Mouse (Mus musculus): ENCODE measurements around the gene Ncs1. TPM values are rescaled to one million over a fixed set of nuclear protein-coding genes. Genes with fewer than 3 reads are reported as not detected.
A peak's percentile ranks its signal among the peaks of the same experiment; 100 is the strongest.

The Ncs1 gene
- total RNA-seq (2021) (10 to 100 TPM in 1 of 2 experiments, 1 to 10 TPM in 1; 3.0 to 12.8 TPM), polyA plus RNA-seq (2012; rRNA removed) (2.9 and 3.9 TPM in 2 replicates)
- long read RNA-seq, full-length matches to known transcripts: 4 of 10 reads
- long read RNA-seq, partial matches to known transcripts: 0 of 10 reads
- long read RNA-seq, other reads (novel, unspliced or antisense): 6 of 10 reads

DNA sequence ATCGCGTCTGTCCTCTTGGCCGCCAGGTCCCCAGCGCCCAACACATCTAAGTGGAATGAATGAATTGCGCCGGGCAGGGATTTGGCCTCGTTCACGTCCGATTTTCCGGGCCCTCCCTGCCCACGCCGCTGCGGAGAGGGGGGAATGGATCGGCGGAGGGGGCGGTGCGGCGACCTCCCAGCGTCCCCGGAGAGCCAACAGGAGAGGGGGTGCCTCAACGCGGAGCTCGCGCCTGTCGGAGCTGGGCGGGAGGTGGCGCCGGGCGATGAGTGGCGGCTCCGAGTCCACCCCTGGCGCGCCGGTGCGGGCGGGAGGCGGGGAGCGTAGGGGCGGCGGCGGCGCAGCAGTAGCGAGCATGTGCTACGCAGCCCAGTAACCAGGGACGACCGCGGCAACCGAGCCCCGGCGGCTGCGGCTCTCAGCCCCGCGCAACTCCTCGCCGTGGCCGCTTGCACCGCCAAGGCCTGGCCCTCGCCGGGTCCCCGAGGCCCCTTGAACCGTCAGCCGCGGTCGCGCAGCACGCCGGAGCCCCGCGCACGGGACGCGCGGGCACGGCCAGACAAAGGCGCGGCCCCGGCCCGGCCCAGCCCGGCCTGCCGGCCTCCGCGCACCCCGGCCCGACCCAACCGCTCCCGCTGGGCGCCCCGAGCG is at the start of gene Ncs1:
Gene Ncs1 (plus strand): TSS at position 333 of the 651 bp plus-strand sequence.
- peak; percentile 89 for DNase-seq

DNA sequence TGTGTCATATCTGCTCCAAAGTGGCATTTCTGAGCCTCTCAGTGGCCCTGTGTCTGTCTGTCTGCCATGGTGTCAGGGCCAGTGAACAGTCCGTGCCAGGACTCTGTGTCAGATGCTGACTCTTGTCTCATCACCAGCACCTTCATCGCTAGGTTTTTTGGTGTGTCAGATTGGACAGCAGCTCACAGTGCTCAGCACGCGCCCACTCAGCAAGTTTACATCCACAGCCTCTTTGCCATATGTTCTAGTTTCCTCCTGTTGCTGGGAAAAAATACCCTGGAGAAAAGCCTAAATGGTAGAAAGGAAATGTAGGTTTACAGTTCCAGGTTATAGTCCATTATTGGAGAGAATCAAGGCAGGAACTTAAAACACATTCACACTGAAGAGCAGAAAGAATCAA is 47.0 kb upstream of the Ncs1 start:
- no peak for DNase-seq

DNA sequence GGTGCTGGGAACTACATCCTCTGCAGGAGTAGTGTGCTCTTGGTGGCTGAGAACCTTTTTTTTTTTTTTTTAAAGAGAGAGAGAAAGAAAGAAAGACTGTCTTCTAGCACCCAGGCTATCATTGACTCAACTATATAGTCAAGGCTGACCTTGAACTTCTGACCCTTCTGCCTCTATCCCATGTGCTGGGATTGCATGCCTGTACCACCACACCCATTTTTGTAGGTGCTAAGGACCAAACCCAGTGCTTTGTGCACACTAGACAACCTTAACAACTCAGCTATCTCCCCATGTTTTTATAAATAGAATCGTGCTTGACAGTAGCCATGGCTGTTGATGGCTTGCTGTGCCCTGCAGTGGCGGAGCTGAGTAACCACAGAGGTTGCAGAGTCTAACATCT is 45.6 kb upstream of the Ncs1 start:
- DNase-seq: no peak

DNA sequence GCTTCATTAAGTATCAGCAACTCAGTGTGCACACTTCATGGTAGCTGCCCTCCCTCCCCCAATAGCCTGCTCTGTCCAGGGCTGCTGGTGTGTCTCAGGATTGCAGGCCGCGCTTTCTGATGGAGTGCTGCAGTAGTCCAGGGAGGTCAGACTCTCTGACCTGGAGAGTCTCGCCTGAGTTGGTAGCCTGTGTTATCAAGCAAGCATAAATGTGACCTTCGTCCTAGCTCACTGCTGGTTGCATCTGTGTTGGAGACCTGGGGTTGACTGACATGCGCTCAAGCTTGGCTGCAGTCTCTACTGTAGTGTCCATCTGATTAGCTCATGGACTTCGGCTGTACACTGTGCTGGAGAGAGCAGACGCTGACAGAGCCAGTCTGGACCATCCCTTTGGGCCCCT is 43.8 kb upstream of the Ncs1 start:
- DNase-seq: no peak

DNA sequence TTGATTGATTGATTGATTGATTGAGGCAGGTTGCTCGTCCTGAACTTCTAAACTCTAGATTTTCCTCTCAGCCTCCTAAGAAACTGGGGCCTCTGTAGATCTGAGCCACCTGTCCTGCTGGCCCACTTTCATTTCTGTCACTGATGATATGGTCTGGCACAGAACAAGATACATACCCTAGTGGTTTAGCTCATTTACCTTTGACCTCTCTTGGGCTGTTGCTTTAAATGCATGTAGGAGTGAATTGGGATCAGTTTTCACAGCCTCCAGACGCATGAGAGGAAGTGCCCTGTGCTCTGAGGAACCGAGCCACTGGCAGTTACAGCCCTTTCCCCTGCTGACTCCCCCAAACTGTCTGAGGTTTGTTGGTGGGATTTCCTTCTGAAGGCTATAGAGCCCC is 43.3 kb upstream of the Ncs1 start:
- DNase-seq: no peak

DNA sequence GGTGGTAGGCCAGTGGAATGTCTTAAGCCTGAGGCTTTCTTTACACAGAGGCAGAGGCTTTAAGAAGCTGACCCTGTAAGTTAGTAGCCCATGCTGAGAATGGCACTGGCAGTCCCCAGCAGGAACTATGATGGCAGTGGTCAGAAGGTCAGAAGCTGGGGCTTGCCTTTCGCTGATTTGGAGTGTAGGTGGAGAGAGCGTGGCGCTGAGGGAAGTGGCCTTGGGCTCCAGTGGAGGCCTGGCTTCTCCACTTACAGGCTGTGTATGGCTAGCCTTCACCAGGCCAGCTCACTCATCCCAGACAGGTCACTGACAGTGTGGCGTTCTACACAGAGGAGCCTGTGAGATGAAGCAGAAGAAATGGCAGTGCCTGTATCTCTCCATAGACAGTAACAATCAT is 42.7 kb upstream of the Ncs1 start:
- DNase-seq: peak; percentile 72

DNA sequence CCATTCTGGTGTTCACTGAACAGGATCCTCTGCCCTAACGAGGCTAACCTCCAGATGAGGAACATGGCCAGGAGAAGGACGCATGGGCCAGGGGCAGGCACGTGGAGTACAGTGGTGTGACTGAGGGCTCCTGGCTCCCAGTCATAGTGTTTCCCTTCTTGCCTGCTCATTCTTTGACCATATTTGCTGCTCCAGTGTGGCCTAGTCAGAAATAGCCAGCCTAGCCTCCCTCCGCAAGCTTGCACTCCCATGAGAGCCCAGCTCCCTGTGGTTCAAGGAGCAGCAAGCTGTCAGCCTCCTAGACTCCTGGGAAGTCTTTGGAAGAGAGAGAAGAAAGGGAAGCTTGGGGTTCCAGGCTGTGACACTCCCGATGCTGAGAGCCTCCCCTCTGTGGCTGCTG is 40.9 kb upstream of the Ncs1 start:
- DNase-seq: no peak

DNA sequence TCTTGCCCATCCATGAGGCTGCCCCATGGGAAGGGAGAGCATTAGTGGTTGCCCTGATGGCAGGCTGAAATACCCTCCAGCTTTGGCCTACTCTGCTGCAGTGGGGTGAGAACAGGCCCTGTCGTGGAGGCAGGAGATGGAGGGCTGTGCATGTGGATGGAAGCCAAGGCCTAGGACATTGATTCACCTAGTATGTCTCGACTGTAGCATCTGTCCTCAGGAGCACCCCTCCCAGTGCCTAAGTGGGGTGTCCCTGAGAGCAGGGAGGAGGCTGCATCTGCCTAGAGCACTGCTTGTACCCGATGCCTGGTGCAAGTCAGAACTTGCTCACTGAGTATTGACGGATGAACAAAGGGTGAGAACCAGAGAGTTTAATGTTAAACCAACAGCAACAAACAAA is 39.4 kb upstream of the Ncs1 start:
- DNase-seq: peak; percentile 51

DNA sequence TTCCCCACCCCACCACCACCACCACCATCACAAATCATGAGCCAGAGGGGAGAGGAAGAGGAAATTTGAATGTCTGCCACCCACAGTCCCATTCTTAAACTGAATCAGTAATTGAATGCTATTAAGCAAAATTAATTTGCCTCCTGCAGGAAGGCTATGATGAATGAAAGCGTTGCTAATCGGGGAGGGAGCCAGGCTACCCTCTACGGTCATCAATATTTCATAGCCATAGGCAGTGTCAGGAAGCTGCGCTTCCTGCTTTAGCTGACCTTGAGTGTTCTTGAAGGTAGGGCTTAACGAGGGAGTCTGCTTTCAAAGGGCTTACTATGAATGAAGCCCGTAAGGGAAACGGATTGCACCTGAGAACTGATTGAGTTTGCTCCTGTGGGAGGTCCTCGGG is 38.7 kb upstream of the Ncs1 start:
- no peak for DNase-seq

DNA sequence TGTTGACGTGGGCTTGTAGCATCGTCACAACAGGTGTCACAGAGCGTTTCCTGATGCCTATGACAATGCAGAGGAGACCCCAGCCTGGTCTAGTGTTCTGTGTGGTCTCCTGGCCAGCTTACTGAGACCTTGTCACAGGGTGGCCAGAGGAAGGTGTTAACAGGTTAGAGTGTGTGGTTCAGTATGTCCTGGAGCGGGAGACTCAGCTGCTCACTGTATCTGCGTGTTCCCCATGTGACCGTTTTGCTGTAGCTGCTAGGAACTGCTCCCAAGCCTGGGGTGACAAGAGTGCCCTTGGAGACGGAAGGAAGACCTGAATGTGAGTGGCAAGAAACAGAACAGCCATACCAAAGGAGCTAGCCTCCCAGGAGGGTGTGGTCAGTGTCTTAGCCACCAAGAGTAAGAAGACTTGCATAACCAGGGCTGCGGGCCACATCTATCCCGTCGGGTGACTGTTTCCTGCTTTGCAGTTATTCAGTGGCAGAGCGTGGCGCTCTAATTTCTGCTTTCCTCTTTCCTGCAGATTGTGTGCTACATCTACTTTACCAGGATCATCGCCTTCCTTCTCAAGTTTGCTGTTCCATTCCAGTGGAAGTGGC is 37.0 kb upstream of the Ncs1 start:
- no peak for DNase-seq

DNA sequence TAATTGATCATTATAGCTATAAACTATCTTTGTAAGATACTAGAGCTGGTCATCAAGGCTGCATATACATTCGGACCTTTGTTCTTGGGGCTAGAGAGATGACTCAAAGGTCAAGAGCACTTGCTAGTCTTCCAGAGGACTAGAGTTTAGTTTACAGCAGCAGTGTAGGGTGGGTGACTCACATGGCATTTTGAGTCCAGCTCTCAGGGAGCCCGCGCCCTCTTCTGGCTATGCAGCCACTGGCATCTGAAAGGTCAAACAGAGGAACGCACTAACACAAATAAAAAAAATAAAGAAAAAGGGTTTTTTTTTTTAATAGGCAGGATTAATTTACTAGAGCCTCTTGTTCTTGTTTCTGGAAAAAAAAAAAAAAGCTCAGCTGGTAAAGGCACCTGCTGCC is 36.1 kb upstream of the Ncs1 start:
- DNase-seq: peak; percentile 75

DNA sequence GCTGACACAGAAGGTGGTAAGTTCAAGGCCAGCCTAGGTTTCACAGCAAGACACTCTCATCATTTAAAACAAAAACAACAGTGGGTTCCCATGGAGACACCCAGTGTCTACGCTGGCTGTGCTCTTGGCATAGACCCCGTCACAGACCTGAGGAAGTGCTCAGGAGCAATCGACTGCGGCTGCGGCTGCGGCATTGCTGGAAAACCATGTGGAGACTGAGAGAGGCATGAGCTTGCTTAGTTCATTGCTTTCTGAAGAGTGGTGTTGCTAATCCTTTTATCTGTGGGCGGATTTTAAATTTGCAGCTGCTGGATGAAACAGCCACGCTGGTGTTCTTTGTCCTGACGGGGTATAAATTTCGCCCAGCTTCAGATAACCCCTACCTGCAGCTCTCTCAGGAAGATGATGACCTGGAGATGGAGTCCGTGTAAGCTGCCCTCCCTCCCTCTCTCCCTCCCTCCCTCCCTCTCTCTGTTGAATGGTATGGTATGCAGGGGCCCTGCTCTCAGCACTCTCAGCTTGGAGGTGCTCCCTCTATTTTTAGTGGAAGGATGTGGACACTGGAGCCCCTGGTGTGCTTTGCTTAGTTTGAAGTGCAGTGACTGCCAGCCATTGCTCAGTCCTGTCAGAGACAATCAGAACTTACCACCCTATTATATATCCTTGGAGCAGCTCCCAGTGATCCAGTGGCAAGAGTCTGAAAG is 35.3 kb upstream of the Ncs1 start:
- DNase-seq: no peak

DNA sequence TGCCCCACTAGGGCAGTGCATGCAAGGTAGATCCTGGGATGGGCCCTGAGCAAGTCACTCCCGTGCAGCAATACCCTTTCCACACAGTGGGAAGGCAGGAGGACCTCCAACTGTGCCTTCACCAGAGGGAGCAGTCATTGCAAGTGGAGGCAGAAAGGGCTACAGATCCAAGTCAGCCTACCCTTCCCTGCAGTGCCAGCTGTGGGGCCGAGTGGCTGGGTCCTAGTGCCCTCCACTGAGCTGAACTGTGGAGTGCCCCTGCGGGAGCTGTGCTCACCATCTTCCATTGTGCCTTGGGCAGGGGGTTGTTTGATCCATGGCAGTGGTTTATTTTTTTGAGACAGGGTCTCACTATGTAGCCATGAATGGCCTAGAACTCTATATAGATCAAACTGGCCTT is 34.4 kb upstream of the Ncs1 start:
- DNase-seq: no peak

DNA sequence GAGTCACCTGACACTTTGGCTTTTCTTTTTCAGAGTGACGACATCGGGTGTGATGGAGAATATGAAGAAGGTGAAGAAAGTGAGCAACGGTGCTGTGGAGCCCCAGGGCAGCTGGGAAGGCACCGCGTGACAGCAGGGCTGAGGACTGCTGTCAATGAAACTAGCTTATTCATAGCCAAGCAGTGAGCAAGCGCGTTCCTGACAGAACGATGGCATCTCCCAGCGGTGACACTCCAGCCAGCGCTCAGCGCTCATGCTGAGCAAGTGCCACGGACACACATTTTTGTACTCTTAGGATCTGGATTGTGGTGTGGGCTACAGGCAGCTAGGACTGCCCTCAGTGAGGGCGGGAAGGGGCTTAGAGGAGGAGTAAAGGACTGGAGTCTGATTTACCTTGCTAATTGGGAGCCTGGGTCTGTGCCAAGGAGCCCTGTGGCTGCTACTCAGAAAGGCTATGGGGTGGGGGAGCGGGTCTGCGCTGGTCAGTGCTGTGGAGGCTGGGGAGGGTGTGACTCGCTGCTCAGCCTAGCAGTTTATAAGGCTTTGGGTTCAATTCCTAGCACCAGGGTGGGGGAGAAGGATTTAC is 31.3 kb upstream of the Ncs1 start:
- no peak for DNase-seq

DNA sequence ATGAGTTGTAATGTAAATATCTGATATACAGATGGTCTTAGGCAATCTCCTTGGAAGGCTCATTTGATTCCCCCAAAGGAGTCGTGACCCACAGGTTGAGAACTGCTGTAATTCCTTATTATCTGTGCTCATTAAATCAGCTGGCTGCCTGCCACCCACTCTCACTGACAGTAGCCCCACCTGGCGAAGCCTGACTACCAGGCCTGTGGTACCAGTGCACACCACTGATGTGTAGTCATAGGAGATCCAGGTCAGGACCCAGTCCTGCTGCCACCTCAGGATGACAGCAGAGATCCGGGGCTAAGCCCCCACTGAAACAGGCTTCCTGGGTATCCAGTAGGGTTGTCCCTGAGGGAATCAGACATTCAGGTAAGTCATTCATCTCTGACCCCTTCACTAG is 27.0 kb upstream of the Ncs1 start:
- no peak for DNase-seq

DNA sequence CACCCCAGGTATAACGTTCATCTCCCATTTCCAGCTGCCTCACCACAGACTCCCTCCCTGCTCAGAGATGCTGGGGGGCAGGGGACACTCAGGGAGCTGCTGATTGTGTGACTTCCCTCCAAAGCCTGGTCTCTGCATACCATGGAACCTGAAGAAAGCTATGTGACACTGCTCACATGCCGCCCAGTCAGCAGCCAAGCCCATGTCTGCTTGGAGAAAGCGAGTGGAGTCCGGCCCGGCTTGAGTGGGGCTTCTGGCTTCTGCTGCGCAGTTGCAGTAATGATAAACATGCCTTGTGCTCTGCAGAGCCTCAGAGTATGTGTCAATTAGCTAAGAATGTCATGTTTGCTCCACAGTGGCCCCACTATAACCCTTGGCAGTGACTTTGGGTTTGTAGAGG is 26.2 kb upstream of the Ncs1 start:
- DNase-seq: no peak

DNA sequence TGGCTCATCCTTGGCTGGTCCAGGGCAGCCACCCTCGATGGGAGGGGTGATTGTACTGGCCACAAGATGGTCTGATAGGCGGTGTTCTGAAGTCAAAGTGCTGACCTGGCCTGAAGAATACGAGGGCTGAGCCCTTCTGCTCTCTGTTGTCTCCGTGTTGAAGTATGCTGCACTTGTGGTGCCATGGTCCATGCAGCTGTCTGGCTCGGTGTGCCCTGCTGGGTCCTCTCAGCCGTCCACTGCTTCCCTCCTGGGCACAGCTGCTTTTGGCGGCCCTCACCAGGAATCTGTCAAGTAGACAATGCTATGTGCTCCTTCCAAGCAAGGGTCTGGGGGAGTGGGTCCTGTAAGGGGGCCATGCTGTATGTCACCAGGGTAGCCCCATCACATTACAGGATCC is 24.8 kb upstream of the Ncs1 start:
- DNase-seq: no peak

DNA sequence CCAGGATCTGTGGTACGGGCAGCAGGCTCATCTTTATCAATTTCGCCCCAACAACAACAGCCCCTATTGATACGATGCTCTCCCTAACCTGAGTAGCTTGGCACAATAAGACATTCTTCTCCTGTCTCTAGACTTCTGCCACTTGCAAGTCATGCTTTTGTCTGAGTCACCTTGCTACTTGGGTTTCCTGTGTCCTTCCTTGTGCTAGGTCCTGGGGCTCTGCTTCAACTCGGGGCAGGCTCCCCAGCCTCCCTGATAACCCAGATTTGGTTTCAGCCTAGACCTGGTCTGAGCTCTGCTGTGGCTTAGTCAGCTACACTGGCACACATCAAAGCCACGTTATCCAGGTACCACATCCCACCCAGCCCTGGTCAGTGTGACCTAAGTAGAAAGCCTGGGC is 24.0 kb upstream of the Ncs1 start:
- DNase-seq: no peak

DNA sequence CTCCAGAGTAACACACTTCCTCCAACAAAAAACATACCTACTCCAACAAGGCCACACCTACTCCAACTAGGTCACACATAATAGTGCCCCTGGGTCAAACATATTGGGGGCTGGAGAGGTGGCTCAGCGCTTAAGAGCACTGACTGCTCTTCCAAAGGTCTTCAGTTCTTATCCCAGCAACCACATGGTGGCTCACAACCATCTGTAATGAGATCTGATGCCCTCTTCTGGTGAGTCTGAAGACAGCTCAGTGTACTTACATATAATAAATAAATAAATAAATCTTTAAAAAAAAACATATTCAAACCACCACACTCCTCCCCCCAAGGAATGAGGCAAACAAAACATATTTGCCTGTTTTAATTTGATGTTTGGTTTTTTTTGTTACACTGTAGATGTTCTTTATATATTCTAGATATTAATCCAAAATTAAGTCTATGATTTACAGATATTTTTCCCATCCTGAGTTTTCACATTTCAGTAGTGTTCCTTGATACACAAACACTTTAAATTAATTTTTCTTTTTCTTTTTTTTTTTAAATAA is 16.8 kb upstream of the Ncs1 start:
- DNase-seq: no peak

DNA sequence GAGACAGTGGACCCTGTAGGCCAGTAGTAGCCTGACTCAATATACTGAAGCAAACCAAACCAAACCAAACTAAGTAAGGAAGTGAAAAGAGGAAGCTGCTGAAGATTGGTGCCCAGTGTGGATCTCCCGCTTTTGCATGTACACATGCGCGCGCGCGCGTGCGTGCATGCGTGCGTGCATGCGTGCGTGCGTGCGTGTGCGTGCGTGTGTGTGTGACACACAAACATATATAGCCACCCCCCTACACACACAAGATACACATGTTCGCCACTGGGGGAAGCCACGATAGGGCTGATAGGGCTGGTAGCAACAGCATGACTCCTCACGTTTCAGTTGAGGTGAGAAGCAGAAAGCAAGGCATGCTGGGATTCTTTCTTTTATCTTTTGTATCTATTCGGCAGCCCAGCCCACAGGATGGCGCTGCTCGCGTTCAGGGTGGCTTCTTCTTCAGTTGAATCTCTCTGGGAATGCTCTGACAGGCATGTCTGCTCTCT is 6.4 kb upstream of the Ncs1 start:
- peak; percentile 34 for DNase-seq

DNA sequence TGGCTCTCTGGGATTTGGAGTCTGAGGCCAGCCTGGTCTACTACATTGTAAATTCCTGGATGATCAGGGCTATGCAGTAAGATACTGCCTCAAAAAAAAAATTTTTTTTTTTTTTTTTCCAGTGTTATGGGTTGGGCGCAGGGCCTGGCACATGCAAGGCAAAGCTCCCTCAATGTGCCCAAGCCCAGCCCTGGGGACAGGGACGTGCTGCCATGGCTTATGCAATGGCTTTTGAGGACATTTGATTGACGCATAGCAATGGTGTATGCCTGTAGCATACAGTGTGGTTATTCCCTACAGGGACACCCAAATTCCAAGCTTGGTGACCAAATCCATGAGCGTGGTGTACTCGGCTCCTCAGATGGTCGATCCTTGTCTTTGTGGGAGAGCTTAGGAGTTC is 5.8 kb upstream of the Ncs1 start:
- no peak for DNase-seq

DNA sequence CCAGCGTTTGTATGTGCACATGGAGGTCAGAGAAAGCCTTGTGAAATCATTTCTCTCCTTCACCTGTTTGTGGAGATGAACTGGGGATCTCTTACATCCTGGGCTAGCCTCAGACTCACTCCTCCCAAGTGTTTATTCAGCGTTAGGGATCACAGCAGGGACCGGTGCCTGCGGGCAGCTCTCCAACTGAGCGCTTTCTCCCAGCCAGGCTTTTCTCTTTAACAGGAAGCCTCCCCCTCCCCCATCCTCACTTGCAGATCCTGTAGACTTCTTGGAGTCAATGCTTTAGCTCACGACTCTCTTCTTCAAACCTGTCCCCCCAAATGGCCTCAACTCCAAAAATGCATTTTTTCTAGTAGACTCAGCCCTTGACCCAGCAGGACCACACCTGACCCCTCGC is 4.0 kb upstream of the Ncs1 start:
- DNase-seq: no peak

DNA sequence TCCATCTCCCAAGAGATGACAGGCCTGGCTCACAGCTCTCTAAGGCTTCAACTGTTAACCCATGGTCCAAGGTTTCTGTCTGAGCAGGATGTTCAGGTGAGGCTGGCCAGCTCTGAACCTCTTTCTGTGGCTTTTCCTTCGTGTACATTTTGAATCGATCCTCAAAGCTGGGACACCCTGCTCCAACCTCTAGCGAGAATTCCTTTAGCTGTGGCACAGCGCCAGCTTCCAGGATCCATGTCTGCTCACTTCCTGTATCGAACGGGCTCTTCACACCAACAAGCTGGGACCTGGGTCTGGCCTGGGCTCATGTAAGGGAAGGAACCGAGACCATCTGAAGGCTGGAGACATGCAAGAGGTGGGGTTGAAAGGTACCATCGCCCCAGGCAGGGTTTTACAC is 1.4 kb upstream of the Ncs1 start:
- no peak for DNase-seq

Data from adrenal gland, adult 2 months (tissue).